Mouse (Mus musculus) adrenal gland, adult 8-10 months (tissue): Measurements from ENCODE around the gene 9530077C05Rik. TPM values are rescaled to one million over a fixed set of nuclear protein-coding genes. Genes with fewer than 3 reads are reported as not detected.

Experiments
- DNase-seq: peaks from one replicate; pipeline ENCODE4 v3.0.0; 2022
- total RNA-seq, 4 experiments: library from RNA; stranded (reverse); gene quantifications; 2 replicates each; pipeline ENCODE4 v1.2.4; 2022

Gene 9530077C05Rik
- total RNA-seq, 4 experiments from 2014 or later: 5.1 to 15.9 (median 9.6) TPM

GRCm38 (mm10) chr9:22466212-22466611, 54.9 kb downstream of the 9530077C05Rik start:
- no peak for DNase-seq

DNA sequence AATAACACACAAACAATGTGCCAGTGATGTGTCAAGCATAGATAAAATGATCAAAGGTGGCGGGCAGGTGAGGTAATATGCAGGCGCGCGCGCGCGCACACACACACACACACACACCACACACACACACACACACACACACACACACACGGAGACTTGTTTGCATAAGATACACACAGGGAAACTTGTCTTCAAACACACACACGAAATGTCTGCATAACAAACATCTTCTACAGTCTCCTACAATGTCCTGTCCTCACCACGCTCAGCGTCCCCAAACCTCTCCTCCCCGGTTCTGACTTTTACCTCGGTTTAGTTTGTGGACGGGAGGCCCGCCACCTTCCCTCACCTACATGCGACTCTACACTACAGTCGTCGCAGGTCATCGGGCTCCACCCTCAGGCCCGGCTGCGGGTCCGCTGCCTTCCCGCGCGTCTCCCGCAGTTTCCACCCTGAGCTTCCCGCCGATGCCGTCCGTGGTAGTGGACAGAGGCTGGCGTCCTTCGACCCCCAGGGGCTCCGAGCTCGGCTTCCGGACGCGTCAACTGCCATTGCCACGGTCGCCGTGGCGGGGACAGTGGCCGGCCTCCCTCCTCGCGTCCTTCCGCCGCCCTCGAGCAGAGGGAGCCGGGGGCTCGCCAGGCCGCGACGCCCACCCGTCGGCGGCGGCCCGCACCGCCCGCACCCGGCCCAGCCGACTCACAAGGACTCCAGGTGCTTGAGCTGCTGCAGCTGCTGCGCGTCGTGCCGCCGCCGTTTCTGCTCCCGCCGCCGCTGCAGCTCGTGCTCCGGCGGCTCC, 56.3 kb downstream of the 9530077C05Rik start:
- DNase-seq: no peak

DNA sequence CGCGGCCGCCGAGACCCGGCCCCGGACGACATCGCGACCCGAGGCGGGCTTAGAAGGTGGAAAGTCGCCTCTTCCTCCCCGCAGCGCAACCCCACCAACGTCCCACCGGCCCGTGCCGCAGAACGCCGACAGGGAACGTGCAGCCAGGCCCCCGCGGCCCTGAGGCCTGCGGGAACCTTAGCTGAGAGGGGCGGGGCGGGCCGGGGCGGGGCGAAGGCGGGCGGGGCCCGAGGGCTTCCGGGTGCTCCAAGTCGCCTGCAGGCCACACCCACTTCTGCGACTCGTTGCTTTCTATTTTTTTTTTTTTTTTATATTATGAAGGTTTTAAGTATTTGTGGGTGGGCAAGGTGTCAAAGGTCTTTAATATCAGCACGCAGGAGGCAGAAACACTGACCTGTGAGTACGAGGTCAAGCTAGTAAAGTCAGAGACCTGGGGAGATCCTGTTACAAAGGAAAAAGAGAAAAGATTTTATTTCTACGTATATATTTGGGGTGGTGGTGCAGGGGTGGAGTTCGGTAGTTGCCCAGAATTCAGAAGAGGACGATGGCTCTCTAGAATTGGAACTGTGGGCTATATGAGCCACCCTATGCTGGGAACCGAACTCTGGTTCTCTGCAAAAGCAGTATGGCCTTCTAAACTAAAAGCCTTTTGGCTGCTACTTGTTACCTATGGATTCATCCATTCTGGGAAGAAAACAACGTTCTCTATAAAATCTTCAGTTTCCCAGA, 57.0 kb downstream of the 9530077C05Rik start:
- DNase-seq: peak; percentile 35

- DNase-seq: no peak
These were observed 57.6 kb downstream of the 9530077C05Rik start for GRCm38 (mm10) chr9:22468899-22469259.

DNA sequence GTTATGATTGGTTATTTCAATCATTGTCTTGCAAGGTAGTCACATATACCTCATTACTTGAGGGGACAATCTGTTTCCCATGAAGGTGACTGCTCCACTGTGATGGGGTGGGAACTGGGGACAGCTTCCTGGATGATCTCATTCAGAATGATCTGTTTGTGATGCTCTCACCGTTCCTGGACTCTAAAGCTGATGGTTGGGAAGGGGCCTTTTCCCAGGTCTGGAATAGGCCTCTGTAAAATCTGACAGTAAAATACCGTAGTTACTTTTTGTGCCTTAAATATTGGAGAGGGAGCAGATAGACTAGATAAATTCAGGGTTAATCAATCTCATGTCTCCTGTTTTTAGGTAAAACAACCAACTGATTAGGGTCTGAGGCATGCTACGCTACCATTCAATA, 58.3 kb downstream of the 9530077C05Rik start, which contains the start of gene Rp9:
Rp9 (minus strand) TSS at position 101 of the 400 bp plus-strand sequence.
- DNase-seq: no peak

DNA sequence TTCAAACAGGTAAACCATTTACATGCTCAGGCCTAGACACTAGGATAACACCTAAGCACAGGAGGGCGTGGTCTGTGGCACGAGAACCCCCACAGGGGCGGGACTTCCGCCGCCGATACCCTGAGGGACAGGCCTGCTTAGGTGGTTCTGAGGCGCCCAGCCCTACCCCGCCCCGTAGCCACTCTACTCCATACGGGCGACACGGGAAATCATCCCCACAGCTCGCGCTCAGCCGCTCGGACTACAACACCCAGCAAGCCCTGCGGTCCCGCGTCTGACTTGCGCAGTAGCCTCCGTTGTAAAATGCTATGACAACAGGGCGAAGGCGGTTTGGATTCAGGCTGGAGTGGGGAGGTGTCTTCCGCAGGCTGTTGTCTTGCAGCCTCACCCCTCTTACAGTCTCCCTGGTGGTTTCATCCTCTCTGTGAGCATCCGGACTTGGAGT, 64.1 kb downstream of the 9530077C05Rik start, which contains the start of gene Bbs9:
Bbs9 (plus strand) TSS at position 292 of the 445 bp plus-strand sequence.
- DNase-seq: peak; percentile 95

DNA sequence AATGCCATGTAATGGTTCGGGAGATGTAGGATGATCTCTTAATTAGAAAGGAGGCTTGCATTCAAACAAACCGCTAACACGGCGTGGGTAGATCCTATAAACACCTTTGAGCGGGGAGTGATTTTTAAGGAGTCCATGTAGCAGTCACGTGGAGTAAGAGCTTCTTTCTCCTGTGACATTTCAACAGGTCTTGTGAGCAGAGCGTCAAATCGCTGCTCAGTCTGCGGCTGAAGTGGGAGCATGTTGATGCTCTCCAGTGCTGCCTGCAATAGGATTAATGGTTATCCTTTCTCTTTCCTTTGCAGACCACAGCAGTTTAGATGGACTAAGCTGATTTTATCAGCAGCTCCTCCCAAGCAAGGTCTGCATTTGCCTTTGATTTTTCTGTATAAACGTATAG, 65.0 kb downstream of the 9530077C05Rik start:
- DNase-seq: no peak

DNA sequence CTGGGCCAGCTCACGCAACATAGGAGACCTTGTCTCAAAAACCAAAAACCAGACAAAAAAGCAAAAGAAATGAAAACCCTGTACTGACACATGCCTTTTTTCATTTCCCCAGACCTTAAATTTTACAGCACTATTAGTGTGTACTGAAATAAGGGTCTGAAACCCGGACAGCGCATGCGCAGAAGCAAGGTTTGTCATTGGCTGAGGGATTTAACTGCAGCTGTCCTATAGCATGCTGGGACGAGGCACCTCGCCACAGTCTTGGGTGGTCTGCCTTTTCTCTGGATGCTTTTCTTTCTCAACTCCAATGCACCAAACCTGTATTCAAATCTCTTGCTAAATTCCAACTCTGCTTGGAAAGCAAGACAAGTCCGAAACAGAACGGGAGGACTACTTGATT, 67.6 kb downstream of the 9530077C05Rik start:
- DNase-seq: no peak

DNA sequence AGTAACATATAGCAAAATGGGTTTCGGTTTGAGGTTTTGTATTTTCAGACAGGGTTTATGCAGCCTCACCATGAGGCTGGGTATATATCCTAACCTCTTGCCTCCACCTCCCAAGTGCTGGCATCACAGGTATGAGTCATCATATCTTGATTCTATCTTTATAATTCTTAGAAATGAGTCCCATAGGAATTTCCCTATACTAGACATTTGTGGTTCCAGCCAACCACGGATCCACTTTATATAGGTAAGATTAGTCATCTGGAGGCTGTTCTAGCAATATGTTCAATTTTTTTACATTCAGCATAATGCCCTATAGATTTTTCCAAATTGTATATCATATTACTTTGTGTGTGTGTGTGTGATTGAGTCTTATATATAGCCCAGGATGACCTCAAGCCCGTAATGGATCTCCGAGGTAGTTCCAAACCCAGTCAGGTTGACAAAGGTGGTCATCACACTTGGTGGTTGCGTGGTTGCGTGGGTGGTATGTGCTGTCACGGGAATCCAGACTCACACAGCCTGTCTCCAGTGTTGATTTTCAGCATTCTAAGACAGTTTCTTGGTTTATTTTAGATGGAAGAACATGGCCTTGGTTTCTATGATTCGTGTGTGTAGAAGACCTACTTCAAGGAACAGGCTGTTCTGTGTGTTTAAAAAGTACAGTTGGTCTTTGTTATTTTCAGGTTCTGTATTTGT, 72.7 kb downstream of the 9530077C05Rik start:
- DNase-seq: no peak

DNA sequence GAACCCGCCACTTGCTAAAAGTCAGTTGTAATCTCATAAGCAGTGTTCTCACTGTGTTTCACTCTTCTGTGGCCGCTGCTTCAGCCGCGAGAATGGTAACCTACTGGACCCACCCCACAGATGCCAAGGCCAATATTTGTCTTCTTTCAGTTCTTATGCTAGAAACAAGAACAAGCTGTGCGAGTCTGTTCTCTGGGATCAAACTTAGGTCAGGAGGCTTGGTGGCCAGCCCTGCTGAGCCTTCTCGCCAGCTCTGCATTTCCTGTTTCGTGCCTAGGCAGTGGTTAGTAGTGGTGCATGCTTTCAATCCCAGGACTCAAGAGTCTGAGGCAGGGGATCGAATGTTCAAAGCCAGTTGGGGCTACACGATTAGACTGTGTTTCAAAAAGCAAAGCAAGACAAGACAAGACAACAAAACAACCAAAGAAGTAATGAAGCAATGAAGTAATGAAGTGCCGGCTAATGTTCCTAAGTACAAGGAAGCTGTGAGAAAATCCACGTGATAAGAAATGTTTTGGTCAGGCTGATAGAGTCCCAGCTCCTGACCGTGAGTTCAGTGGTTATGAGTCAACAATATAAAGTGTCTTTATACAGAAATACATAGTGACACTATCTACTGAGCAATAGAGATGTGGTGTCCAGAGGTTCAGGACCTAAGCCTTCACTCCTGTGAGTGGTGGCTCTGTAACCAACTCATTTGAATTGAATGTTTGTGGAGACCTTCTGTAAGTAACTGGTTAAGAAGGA, 73.4 kb downstream of the 9530077C05Rik start:
- no peak for DNase-seq

DNA sequence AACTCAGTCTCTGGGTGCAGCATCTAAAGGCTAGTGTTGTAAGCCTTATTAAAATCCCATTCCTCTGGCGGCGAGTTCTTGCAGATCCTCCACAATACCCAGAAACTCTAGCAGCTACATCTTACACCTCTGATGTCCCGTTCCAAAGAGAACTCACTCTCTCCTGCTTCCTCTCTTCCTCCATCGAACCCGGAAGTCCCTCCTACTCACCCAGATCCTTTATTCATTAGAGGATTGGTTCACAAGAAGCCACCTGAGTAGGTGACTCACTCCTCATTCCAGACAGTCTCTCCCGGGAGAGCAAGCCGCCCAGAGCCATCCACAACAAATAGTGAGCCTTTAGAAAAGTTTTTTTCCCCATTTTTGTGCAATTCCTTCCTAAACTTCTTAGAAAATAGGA, 74.9 kb downstream of the 9530077C05Rik start:
- DNase-seq: no peak

DNA sequence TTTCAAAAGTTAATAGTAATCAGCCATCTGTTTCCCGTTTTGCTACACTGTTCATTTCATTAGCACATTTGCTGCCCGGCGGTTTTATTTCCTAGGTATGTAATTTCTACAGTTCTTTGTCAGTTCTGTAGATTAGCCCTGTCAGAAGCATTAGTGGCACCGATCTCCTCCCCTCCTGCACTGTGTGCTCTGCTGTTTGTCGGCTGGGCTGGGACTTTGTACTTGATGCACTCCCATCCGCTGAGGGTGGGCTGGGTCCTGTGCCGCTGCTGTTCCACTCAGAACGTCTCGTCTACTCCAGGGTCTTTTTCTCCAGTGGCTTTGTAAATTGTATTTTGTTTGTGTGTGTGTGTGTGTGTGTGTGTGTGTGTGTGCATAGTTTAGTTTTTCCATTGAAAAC, 77.7 kb downstream of the 9530077C05Rik start:
- no peak for DNase-seq

Other genes starting within 250 kb of the 9530077C05Rik start
- 1 to 10 TPM; 3.0 to 7.2 (median 4.1) TPM for gene Zfp872, start 223.4 kb upstream of the 9530077C05Rik start, total RNA-seq
- 10 to 100 TPM; 37.1 to 62.6 (median 53.2) TPM for gene Zfp809, start 185.8 kb upstream of the 9530077C05Rik start, total RNA-seq
- gene Zfp599, start 151.6 kb upstream of the 9530077C05Rik start, total RNA-seq: 1 to 10 TPM in 2 of 4 experiments, under 1 TPM in 2; 0.58 to 1.2 (median 0.87) TPM
- gene Zfp810, start 103.9 kb upstream of the 9530077C05Rik start, total RNA-seq: 10 to 100 TPM in 3 of 4 experiments, 1 to 10 TPM in 1; 6.6 to 17.0 (median 13.7) TPM
- gene Anln, start 22.3 kb upstream of the 9530077C05Rik start, total RNA-seq: 1 to 10 TPM; 2.3 to 4.0 (median 3.4) TPM
- gene Gm17545, start 42.8 kb downstream of the 9530077C05Rik start, total RNA-seq: not detected
- gene Rp9, start 58.2 kb downstream of the 9530077C05Rik start, total RNA-seq: 10 to 100 TPM; 33.9 to 41.3 (median 35.9) TPM
- 10 to 100 TPM; 18.1 to 34.9 (median 27.1) TPM for gene Bbs9, start 64.2 kb downstream of the 9530077C05Rik start, total RNA-seq